Mouse (Mus musculus) neural tube, embryonic 15.5 days (tissue): ENCODE data around the gene Slc9a7. TPM values are rescaled to one million over a fixed set of nuclear protein-coding genes. Genes with fewer than 3 reads are reported as not detected.

Experiments used
- ATAC-seq: fragments of 200-750 bp; cut with Nextera tagmentation; 2 replicates; pipeline ENCODE4 v1.8.0; 2017; ENCODE audit warnings: mild to moderate bottlenecking, moderate TSS enrichment, moderate library complexity; ENCODE audit not compliant: low FRiP score
- H3K27ac ChIP-seq: fragments of 300-500 bp; sonication (generic); replicated peaks from 2 replicates; pipeline ENCODE4 v1.5.1; 2015; ENCODE audit warnings: mild to moderate bottlenecking, inconsistent platforms
- H3K27me3 ChIP-seq: fragments of 300-500 bp; sonication (generic); replicated peaks from 2 replicates; pipeline ENCODE4 v1.6.1; 2015; ENCODE audit warnings: inconsistent platforms
- H3K36me3 ChIP-seq: fragments of 300-500 bp; sonication (generic); 2 replicates; pipeline ENCODE4 v1.6.1; 2015; ENCODE audit warnings: inconsistent platforms
- H3K4me1 ChIP-seq: fragments of 300-500 bp; sonication (generic); 2 replicates; pipeline ENCODE4 v1.6.1; 2015; ENCODE audit warnings: inconsistent platforms
- H3K4me2 ChIP-seq: fragments of 300-500 bp; sonication (generic); 2 replicates; pipeline ENCODE4 v1.6.1; 2015; ENCODE audit warnings: inconsistent platforms, mild to moderate bottlenecking, moderate library complexity
- H3K4me3 ChIP-seq: fragments of 300-500 bp; sonication (generic); replicated peaks from 2 replicates; pipeline ENCODE4 v1.5.1; 2015; ENCODE audit warnings: mild to moderate bottlenecking, inconsistent platforms
- H3K9ac ChIP-seq: fragments of 300-500 bp; sonication (generic); replicated peaks from 2 replicates; pipeline ENCODE4 v1.6.1; 2015; ENCODE audit warnings: mild to moderate bottlenecking, inconsistent platforms
- H3K9me3 ChIP-seq: fragments of 300-500 bp; sonication (generic); replicated peaks from 2 replicates; pipeline ENCODE4 v1.6.1; 2016; ENCODE audit warnings: inconsistent platforms
- WGBS: fragments of 180-500 bp; shearing (Covaris S2); methylation state at CpG from one replicate; pipeline ENCODE4 v1.1.7; 2015; ENCODE audit warnings: mixed read lengths; 5-methylcytosine and 5-hydroxymethylcytosine counted together
- polyA plus RNA-seq: library from polyadenylated mRNA; unstranded; fragments of >200 nt; fragmentation: Nextera tagmentation; extraction: Ambion mirVana; gene quantifications from 2 replicates; pipeline ENCODE4 v1.2.1, GENCODE M21; 2015

The Slc9a7 gene
- polyA plus RNA-seq, 1 experiment from 2014 or later, result 14.5 TPM

DNA sequence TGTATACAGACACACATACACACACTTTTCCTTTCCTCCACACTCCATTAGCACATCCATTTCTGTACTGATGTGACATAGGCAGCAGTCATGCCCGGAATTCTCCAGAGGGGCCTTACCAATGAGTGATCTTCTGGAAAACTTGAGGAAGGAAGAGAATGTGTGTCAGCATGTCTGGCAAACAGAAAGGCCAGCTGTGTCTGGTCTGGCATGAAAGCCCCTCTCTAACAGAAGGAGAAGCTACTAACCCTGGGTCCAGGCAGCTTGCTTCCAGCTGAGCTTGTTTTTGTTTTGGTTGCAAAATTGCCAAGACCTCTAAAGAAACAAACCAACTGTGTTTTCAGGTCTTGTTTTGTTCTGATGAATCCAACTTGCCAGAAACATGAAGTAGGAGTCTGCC is 162.1 kb downstream of the Slc9a7 start:
- no peak for ATAC-seq
- H3K4me1 ChIP-seq, result no peaks in the 10 kb centered on the region
- H3K4me3 ChIP-seq, result no peak overlapping the region
- no peaks in the 10 kb centered on the region for H3K9me3 ChIP-seq
- H3K36me3 ChIP-seq, result no peaks in the 10 kb centered on the region
- H3K4me2 ChIP-seq, result no peak overlapping the region
- WGBS, result 84% methylated on average over 1 of the region's 1 CpGs
- no peaks in the 10 kb centered on the region for H3K27me3 ChIP-seq
- H3K27ac ChIP-seq, result no peak overlapping the region
- no peak overlapping the region for H3K9ac ChIP-seq

DNA sequence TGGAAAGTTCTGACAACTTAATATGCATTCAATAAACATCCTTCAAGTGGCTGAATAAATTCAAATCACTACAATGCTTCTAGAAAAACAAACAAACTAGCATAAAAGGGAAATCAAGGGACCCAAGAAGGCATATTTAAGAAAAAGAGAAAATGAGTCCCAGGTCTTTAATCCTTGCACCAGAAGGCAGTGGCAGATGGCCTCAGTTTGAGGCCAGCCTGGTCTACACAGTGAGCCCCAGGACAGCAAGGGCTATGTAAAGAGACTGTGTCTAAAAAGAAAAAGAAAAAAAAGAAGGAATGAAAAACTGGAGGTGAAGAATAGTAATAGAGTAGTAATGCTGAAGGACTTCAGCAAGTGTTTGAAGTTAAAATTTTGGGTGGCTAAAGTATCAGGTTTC is 162.7 kb downstream of the Slc9a7 start:
- Histone ChIP-seq H3K4me2 (no peak overlapping the region), H3K4me3 (no peak overlapping the region), H3K9ac (no peak overlapping the region), H3K36me3 (no peaks in the 10 kb centered on the region), H3K27me3 (no peaks in the 10 kb centered on the region), H3K4me1 (no peaks in the 10 kb centered on the region), H3K9me3 (no peaks in the 10 kb centered on the region), H3K27ac (no peak overlapping the region)
- ATAC-seq, result no peak

DNA sequence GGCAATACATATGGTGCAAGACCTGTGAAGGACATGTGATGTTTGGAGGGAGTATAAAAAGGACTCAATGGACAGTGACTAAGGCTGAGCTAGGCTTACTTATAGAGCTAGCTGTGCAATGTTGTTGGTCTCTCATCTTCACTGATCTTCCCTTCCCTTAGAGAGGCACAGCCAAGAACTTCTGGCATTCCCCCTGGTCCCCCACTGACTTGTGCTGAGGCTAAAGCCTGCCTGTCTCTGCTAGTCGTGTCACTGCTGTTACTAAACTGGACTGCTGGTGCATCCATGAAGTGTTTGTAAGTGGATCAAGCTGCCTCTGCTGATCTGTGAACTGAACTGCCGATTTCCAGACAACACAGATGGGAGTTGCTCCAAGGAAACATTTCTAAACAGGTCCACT is 166.1 kb downstream of the Slc9a7 start:
- H3K27ac ChIP-seq, result no peak overlapping the region
- H3K4me3 ChIP-seq, result no peak overlapping the region
- WGBS, result 74% methylated on average over 2 of the region's 2 CpGs
- no peaks in the 10 kb centered on the region for H3K36me3 ChIP-seq
- H3K4me1 ChIP-seq, result no peaks in the 10 kb centered on the region
- no peak for ATAC-seq
- no peak overlapping the region for H3K9ac ChIP-seq
- H3K4me2 ChIP-seq, result no peak overlapping the region
- no peaks in the 10 kb centered on the region for H3K9me3 ChIP-seq
- no peaks in the 10 kb centered on the region for H3K27me3 ChIP-seq

DNA sequence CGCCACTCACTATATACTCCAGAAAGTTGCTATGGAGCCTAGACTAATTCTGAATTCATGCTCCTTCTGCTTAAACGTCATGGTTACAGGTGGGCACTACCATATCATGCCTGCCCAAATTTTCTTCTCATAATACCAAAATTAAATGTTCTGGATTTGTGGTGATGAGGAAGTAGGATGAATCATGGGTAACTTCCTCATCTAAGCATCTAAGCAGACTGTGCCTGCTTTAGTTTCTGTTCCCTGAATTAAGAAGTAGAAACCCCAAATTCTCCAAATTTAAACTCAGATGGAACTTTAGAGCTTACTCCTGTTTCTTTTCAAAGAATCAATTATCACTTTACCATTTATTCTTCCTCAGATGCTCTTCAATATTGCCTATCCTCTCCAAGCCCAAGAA is 173.9 kb downstream of the Slc9a7 start:
- Histone ChIP-seq H3K27me3 (no peaks in the 10 kb centered on the region), H3K4me1 (no peaks in the 10 kb centered on the region), H3K27ac (no peak overlapping the region), H3K4me2 (no peak overlapping the region), H3K9ac (no peak overlapping the region), H3K9me3 (no peaks in the 10 kb centered on the region), H3K4me3 (no peak overlapping the region), H3K36me3 (no peaks in the 10 kb centered on the region)
- 73% methylated on average over 2 of the region's 2 CpGs for whole genome bisulfite sequencing
- no peak for ATAC-seq

DNA sequence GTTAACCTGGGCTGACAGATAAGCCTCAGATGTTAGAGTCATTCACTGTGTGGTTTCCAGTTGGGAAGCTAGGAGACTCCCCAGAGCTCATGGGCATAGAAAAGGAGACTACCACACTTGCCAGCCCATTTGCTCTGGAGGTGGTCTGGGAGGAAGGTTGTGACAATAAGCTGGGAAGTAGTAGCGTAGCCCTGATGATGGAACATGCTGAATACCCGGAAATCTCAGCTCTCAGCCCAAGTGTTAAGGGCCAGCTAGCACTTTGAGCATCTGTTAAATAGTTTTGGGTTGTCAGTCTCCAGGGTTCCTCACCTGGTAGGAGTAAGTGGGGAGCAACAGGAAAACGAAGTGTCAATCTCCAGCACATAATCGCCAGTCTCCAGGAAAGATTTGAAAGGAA is 221.4 kb downstream of the Slc9a7 start:
- ATAC-seq, result no peak
- H3K4me2 ChIP-seq, result no peak overlapping the region
- H3K4me3 ChIP-seq, result no peak overlapping the region
- no peaks in the 10 kb centered on the region for H3K9me3 ChIP-seq
- no peak overlapping the region for H3K9ac ChIP-seq
- no peak overlapping the region for H3K27ac ChIP-seq
- WGBS, result 40% methylated on average over 4 of the region's 4 CpGs
- no peaks in the 10 kb centered on the region for H3K4me1 ChIP-seq
- no peaks in the 10 kb centered on the region for H3K27me3 ChIP-seq
- no peaks in the 10 kb centered on the region for H3K36me3 ChIP-seq

DNA sequence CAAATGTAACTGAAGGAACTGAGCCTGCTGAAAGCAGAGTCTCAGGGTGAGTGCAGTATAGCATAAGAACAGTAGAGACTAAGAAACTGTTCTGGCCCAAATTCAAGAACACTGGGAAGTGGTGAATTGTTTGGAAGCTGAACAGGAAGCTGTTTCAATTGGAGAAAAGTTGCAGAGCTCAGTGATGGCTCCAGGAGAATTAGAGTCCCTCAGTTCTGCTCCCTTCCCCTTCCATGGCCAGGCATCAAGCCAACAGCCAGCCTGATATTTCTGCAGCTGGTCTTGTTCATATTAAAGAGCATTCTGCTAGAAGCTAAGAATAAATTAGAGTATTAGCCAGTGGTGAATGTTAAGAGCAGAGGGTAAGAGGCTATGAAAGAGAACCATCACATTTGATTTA is 225.0 kb downstream of the Slc9a7 start:
- H3K4me3 ChIP-seq, result no peak overlapping the region

DNA sequence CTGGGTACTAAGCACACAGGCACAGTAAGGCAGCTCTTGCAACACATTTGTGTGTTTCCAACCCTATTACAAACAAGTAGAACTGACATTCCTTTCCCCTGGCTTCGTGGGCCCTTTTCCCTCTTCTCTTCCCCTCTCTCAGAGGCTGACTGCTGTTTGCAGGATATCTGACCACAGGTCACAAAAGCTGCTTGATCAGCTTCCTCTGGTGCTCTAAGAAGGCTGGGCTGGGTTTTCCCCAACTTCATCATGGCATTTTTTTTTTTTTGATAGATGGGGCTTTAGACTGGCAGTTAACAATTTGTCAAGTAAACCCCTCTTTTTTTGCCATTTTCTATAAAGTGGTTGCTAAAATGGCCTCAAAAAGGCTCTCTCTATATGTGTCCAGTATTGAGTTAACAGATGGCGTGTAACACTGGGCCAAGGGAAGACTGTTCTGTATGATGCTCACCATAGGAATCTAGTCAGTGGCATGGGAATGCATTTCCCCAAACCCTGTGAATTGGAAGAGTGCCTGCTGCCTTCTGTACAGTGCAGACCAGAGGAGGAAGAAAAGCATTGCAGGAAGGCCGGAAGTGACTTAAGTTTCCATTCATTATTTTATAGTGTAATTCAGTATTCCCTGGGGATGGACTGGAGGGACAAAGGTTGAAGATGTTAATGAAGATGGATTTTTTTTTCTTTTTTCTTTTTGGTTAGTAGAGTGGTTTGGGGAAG is 229.7 kb downstream of the Slc9a7 start:
- 56% methylated on average over 3 of the region's 3 CpGs for WGBS
- no peaks in the 10 kb centered on the region for H3K36me3 ChIP-seq
- 0 out of 2 replicates have a peak, but pooled peaks cover 3% of the 10 kb centered on the region for H3K4me1 ChIP-seq
- peak overlapping the region; percentile 20; the same call in 1 of the 2 replicates for H3K4me2 ChIP-seq
- no peak for ATAC-seq
- 0 out of 2 replicates have a peak overlapping the region, but pooled peaks have one; percentile 45 for H3K4me3 ChIP-seq
- H3K9me3 ChIP-seq, result no peaks in the 10 kb centered on the region
- H3K27me3 ChIP-seq, result no peaks in the 10 kb centered on the region
- no peak overlapping the region for H3K9ac ChIP-seq
- H3K27ac ChIP-seq, result no peak overlapping the region

More for the DNA sequence above, 225.0 kb downstream of the Slc9a7 start:
- no peak for ATAC-seq
- no peak overlapping the region for H3K4me2 ChIP-seq
- no peaks in the 10 kb centered on the region for H3K36me3 ChIP-seq
- H3K9ac ChIP-seq, result no peak overlapping the region
- no peak overlapping the region for H3K27ac ChIP-seq
- no peaks in the 10 kb centered on the region for H3K9me3 ChIP-seq
- H3K4me1 ChIP-seq, result no peaks in the 10 kb centered on the region
- H3K27me3 ChIP-seq, result no peaks in the 10 kb centered on the region

DNA sequence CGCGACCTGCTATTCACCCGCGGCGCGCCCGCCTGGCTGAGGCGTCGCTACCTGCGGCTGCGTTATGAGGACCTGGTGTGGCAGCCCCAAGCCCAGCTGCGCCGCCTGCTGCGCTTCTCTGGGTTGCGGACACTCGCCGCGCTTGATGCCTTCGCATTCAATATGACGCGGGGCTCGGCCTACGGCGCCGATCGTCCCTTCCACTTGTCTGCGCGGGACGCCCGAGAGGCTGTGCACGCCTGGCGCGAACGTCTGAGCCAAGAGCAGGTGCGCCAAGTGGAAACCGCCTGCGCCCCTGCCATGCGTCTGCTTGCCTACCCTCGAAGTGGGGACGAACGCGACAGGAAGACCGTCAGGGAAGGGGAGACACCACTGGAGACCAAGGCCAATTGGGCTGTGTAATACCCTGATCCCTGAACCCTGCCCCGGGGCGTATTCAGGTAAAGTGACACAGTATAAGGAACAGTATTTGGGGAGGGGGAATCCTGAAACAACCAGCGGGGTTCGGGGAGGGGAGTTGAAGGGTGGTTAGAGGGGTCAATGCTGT is 230.8 kb downstream of the Slc9a7 start:
- Histone ChIP-seq H3K27me3 (no peaks in the 10 kb centered on the region), H3K9ac (peak overlapping the region; percentile 36), H3K4me3 (peak overlapping the region; percentile 45), H3K4me2 (peak overlapping the region; percentile 72), H3K27ac (no peak overlapping the region), H3K9me3 (no peaks in the 10 kb centered on the region), H3K36me3 (no peaks in the 10 kb centered on the region), H3K4me1 (0 out of 2 replicates have a peak, but pooled peaks cover 3% of the 10 kb centered on the region)
- ATAC-seq, result peak; percentile 46
- WGBS, result 22% methylated on average over 47 of the region's 47 CpGs

DNA sequence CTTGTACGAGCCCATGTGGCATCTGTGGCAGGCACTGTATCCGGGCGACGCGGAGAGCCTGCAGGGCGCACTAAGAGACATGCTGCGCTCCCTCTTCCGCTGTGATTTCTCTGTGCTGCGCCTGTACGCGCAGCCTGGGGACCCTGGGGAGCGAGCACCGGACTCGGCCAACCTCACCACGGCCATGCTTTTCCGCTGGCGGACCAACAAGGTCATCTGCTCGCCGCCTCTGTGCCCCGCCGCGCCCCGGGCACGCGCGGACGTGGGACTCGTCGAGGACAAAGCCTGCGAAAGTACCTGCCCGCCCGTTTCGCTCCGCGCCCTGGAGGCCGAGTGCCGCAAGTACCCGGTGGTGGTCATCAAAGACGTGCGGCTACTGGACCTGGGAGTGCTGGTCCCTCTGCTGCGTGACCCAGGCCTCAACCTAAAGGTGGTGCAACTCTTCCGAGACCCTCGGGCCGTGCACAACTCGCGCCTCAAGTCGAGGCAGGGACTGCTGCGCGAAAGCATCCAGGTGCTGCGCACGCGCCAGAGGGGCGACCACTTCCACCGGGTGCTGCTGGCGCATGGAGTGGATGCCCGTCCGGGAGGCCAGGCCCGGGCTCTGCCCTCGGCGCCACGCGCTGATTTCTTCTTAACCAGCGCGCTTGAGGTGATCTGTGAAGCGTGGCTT is 231.4 kb downstream of the Slc9a7 start:
- 30% methylated on average over 65 of the region's 65 CpGs for WGBS
- H3K27me3 ChIP-seq, result no peaks in the 10 kb centered on the region
- H3K27ac ChIP-seq, result no peak overlapping the region
- H3K4me2 ChIP-seq, result peak overlapping the region; percentile 72
- H3K9me3 ChIP-seq, result no peaks in the 10 kb centered on the region
- no peaks in the 10 kb centered on the region for H3K36me3 ChIP-seq
- ATAC-seq, result peak; percentile 81
- H3K9ac ChIP-seq, result peak overlapping the region; percentile 36
- H3K4me1 ChIP-seq, result 0 out of 2 replicates have a peak, but pooled peaks cover 3% of the 10 kb centered on the region
- peak overlapping the region; percentile 45 for H3K4me3 ChIP-seq

DNA sequence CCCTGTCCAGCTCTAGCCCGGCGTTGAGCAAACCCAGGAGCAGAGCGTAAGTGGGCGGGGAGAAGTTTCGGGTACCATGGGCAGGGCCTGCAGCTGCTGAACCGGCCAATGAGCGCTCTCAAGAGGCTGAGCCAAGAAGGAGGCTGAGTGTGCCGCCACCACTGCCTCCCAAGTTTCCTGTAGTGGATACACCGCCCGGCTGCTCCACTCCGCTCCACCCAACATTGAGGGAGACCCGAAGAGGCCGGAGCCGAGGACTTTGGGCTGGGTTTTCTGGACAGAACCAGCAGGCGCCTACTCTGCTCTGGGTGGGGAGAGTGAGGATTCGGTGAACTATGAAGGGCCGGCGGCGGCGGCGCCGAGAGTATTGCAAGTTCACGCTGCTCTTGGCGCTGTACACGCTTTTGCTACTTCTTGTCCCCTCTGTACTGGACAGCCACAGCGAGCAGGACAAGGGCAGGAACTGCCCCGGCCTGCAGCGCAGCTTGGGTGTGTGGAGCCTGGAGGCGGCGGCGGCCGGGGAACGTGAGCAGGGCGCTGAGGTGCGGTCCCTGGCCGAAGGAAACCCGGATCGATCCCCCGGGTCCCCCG is 232.1 kb downstream of the Slc9a7 start, which contains the start of gene Chst7:
Gene Chst7, plus strand, starts transcription at position 180 of the 591 bp plus-strand sequence.
- peak; percentile 77 for ATAC-seq
- H3K36me3 ChIP-seq, result no peaks in the 10 kb centered on the region

More for the DNA sequence above, 232.1 kb downstream of the Slc9a7 start, which contains the start of gene Chst7:
- Histone ChIP-seq H3K4me3 (peak within 1 kb of the TSS; percentile 45), H3K9ac (peak within 1 kb of the TSS; percentile 36), H3K4me1 (0 out of 2 replicates have a peak, but pooled peaks cover 3% of the 10 kb centered on the region), H3K27me3 (no peaks in the 10 kb centered on the region), H3K4me2 (peak within 1 kb of the TSS; percentile 72), H3K9me3 (no peaks in the 10 kb centered on the region), H3K27ac (no peak within 1 kb of the TSS)
- WGBS, result 21% methylated on average over 31 of the region's 40 CpGs
